8 mouse cellular contexts compared by ENCODE assay signal in the genomic region with DNA sequence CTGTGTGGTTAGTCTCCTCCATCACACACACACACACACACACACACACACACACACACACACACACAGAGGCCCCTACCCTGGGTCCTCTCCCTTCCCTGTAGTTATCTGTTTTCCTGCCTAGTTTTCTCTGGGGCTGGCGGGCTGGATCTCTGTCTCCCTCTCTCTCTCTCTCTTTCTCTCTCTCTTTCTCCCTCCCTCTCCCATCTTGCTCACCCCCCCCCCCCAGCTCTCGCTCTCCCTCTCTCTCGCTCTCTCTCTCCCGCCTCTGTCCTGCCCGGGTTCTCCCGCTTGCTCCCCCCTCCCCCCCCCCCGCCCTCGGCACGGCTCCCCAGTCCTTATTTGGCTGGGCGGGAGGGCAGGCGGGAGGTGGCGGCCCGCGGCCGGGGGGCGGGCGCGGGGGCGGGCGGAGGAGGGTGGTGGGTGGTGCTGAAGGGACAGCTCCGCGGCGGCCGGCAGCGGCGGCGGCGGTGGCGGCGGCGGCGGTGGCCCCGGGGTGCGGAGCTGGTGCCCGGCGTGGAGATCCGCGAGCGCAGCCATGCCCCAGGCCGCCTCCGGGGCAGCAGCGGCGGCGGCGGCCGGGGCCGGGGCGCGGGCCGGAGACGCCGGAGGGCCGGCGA. TPM values are rescaled to one million over a fixed set of nuclear protein-coding genes. Genes with fewer than 3 reads are reported as not detected.
DNase-seq lines count a peak whose midpoint lies in the region; ATAC-seq and TF ChIP-seq lines count a peak whose summit lies in the region.

A gene (plus strand): TSS at position 490 of the 620 bp plus-strand sequence.

- peak within 1 kb of the TSS; percentile 74 for H3K27ac ChIP-seq in forebrain, postnatal 0 days (ENCODE audit: low read depth, low read length)
- H3K27ac ChIP-seq in hindbrain, embryonic 11.5 days (ENCODE audit: low read depth, low read length) = no peak within 1 kb of the TSS

- intact Hi-C loops in left cerebral cortex, postnatal 10 days (cut with DNase I) = no loop called here

- H3K4me2 ChIP-seq in forebrain, postnatal 0 days (ENCODE audit: low read depth) = peak within 1 kb of the TSS; percentile 96
- peak within 1 kb of the TSS; percentile 99 for H3K4me2 ChIP-seq in hindbrain, embryonic 11.5 days (replicated peaks; ENCODE audit: low read depth, low read length)

- H3K9ac ChIP-seq in forebrain, postnatal 0 days = peak within 1 kb of the TSS; percentile 78
- H3K9ac ChIP-seq in hindbrain, embryonic 11.5 days (ENCODE audit: low read depth, low read length) = peak within 1 kb of the TSS; percentile 53

- peak; percentile 61 for DNase-seq in adipocyte (ENCODE audit: low spot score)
- DNase-seq in cerebellum, adult 18-20 months = peak; percentile 72 to 80
- DNase-seq in forebrain, postnatal 0 days = peak; percentile 47
- DNase-seq in hindbrain, embryonic 11.5 days (ENCODE audit: low spot score) = peak; percentile 74
- DNase-seq in left cerebral cortex, postnatal 10 days (ENCODE audit: extremely low spot score in 1 of 2, low spot score in 2 of 2) = peak in 1 of 2 experiments; percentile 82
- DNase-seq in spleen, postnatal 36 days (ENCODE audit: low spot score in 2 of 2) = peak; percentile 28 to 32
- DNase-seq in right cerebral cortex, adult 2 months (ENCODE audit: low spot score in 2 of 2) = no peak

- no peaks in the 10 kb centered on the region for H3K4me1 ChIP-seq in forebrain, postnatal 0 days (ENCODE audit: insufficient read depth)
- H3K4me1 ChIP-seq in hindbrain, embryonic 11.5 days (replicated peaks; ENCODE audit: control insufficient read depth, insufficient read depth, low read length) = peaks cover 7% of the 10 kb centered on the region

- ATAC-seq in forebrain, postnatal 0 days = peak; percentile 72
- peak; percentile 63 for ATAC-seq in hindbrain, embryonic 11.5 days (ENCODE audit: low FRiP score)
- peak; percentile 69 for ATAC-seq in megakaryocyte progenitor cell, adult 5-6 weeks (replicated peaks; ENCODE audit: poor library complexity)

- no peaks in the 10 kb centered on the region for H3K9me3 ChIP-seq in forebrain, postnatal 0 days (ENCODE audit: low read length)
- H3K9me3 ChIP-seq in hindbrain, embryonic 11.5 days (ENCODE audit: control insufficient read depth, low read length) = no peaks in the 10 kb centered on the region

- no peak for TF ChIP-seq CTCF in forebrain, postnatal 0 days (IDR thresholded peaks at IDR 0.05; ENCODE audit: low read depth)

- under 1% methylated on average over 24 of the region's 54 CpGs for WGBS in forebrain, postnatal 0 days
- WGBS in hindbrain, embryonic 11.5 days = 0% methylated on average over 15 of the region's 54 CpGs

- H3K36me3 ChIP-seq in forebrain, postnatal 0 days (ENCODE audit: insufficient read depth) = no peaks in the 10 kb centered on the region
- no peaks in the 10 kb centered on the region for H3K36me3 ChIP-seq in hindbrain, embryonic 11.5 days (ENCODE audit: control insufficient read depth, insufficient read depth, low read length)

- H3K4me3 ChIP-seq in forebrain, postnatal 0 days (ENCODE audit: low read depth, low read length) = peak within 1 kb of the TSS; percentile 67
- H3K4me3 ChIP-seq in hindbrain, embryonic 11.5 days (ENCODE audit: low read depth, low read length) = peak within 1 kb of the TSS; percentile 48

- H3K27me3 ChIP-seq in forebrain, postnatal 0 days (ENCODE audit: insufficient read depth, low read length) = peaks cover 5% of the 10 kb centered on the region; the same call in 1 of the 2 replicates
- peaks cover 24% of the 10 kb centered on the region for H3K27me3 ChIP-seq in hindbrain, embryonic 11.5 days (ENCODE audit: control insufficient read depth, insufficient read depth, low read length)

RNA-seq across cellular contexts. Expression of the gene that starts here (rescaled TPM):
- 10.8 and 13.1 TPM in 2 replicates for total RNA-seq in forebrain, postnatal 0 days (2014; rRNA removed)
- polyA plus RNA-seq in forebrain, postnatal 0 days (2015; fragmentation: Nextera tagmentation; extraction: Ambion mirVana) = 6.4 and 7.0 TPM in 2 replicates
- polyA plus RNA-seq in hindbrain, embryonic 11.5 days (2014; fragmentation: Nextera tagmentation; extraction: Ambion mirVana) = 0.65 and 0.66 TPM in 2 replicates
- 10 to 100 TPM; 14.0 to 14.4 TPM for total RNA-seq in left cerebral cortex, postnatal 10 days (2021)
- total RNA-seq in megakaryocyte progenitor cell, adult 5-6 weeks (2015) = not detected in 2 replicates
- not detected in 2 replicates for total RNA-seq in megakaryocyte progenitor cell, adult 5-6 weeks (2017)

Comparison
In these comparisons a context has a peak if more than half of its experiments do, and no peak if none do; other contexts are left out.
1. RNA of the gene that starts here (total RNA-seq): 14.0 to 14.4 TPM in left cerebral cortex, postnatal 10 days and 10.8 to 13.1 TPM in forebrain, postnatal 0 days; not detected in megakaryocyte progenitor cell, adult 5-6 weeks; every median in the first group is over 10 times any median in the second.
2. Peak in DNase-seq, ATAC-seq, H3K4me3 ChIP-seq, H3K9ac ChIP-seq and H3K4me2 ChIP-seq in hindbrain, embryonic 11.5 days; RNA of the gene not detected or under 1 TPM.
3. Peak in ATAC-seq in megakaryocyte progenitor cell, adult 5-6 weeks; RNA of the gene not detected or under 1 TPM.
4. DNase-seq: peak in adipocyte (single experiment), cerebellum, adult 18-20 months (2 of 2), forebrain, postnatal 0 days (single experiment) and spleen, postnatal 36 days (2 of 2); none in right cerebral cortex, adult 2 months (0 of 2).
5. Peak in every context shown above with its lines, with median percentiles within 50 percentile points of each other: ATAC-seq.